Mouse (Mus musculus): ENCODE measurements at regions not wholly inside any gene's neighbourhood (a gene's known extent, or its start where the extent isn't known, plus 50 kb on each side); places are given as distances from the start of the nearest gene placed in this dataset.

GRCm38 (mm10) chr16:76837450-76837849 is 176.1 kb upstream of the Usp25 start:
- DNase-seq (ENCODE audit: low spot score in 2 of 2), result no peak

GRCm38 (mm10) chr16:76830371-76830770 is 183.1 kb upstream of the Usp25 start:
- DNase-seq (ENCODE audit: low spot score in 2 of 2), result no peak

GRCm38 (mm10) chr16:76827674-76828441 is 185.6 kb upstream of the Usp25 start:
- DNase-seq (ENCODE audit: low spot score in 2 of 2), result no peak

- DNase-seq (ENCODE audit: low spot score in 2 of 2), result no peak
Observed at GRCm38 (mm10) chr16:76821261-76821660, 192.2 kb upstream of the Usp25 start.

- DNase-seq (ENCODE audit: low spot score in 2 of 2), result no peak
Observed at GRCm38 (mm10) chr16:76816056-76816885, 197.2 kb upstream of the Usp25 start.

- DNase-seq (ENCODE audit: low spot score in 2 of 2), result peak in 1 of 2 experiments; percentile 57
Observed at GRCm38 (mm10) chr16:76803725-76804124, 209.8 kb upstream of the Usp25 start.

GRCm38 (mm10) chr16:76786405-76787155 is 226.9 kb upstream of the Usp25 start:
- DNase-seq (ENCODE audit: low spot score in 2 of 2), result peak; percentile 68 to 84

- DNase-seq (ENCODE audit: low spot score in 2 of 2), result no peak
Observed at GRCm38 (mm10) chr16:76782656-76783055, 230.8 kb upstream of the Usp25 start.

- no peak for DNase-seq (ENCODE audit: low spot score in 2 of 2)
Observed at GRCm38 (mm10) chr16:76775790-76776189, 237.7 kb upstream of the Usp25 start.

GRCm38 (mm10) chr16:76774032-76774431 is 239.5 kb upstream of the Usp25 start:
- DNase-seq (ENCODE audit: low spot score in 2 of 2), result no peak

- DNase-seq (ENCODE audit: low spot score in 2 of 2), result no peak
Observed at GRCm38 (mm10) chr16:76773466-76773865, 240.0 kb upstream of the Usp25 start.

- peak; percentile 44 to 59 for DNase-seq (ENCODE audit: low spot score in 2 of 2)
Observed at GRCm38 (mm10) chr16:76768607-76769006, 244.9 kb upstream of the Usp25 start.

- no peak for DNase-seq (ENCODE audit: low spot score in 2 of 2)
Observed at GRCm38 (mm10) chr16:76766636-76767035, 246.9 kb upstream of the Usp25 start.

GRCm38 (mm10) chr16:76765536-76765935 is 248.0 kb upstream of the Usp25 start:
- DNase-seq (ENCODE audit: low spot score in 2 of 2), result no peak

- no peak for DNase-seq (ENCODE audit: low spot score in 2 of 2)
Observed at GRCm38 (mm10) chr16:76764994-76765393, 248.5 kb upstream of the Usp25 start.

GRCm38 (mm10) chr16:76762619-76763283 is 250.8 kb upstream of the Usp25 start:
- DNase-seq (ENCODE audit: low spot score in 2 of 2), result no peak

- DNase-seq (ENCODE audit: low spot score in 2 of 2), result no peak
Observed at GRCm38 (mm10) chr16:76761848-76762247, 251.7 kb upstream of the Usp25 start.

- no peak for DNase-seq (ENCODE audit: low spot score in 2 of 2)
Observed at GRCm38 (mm10) chr16:76761004-76761403, 252.5 kb upstream of the Usp25 start.

- no peak for DNase-seq (ENCODE audit: low spot score in 2 of 2)
Observed at GRCm38 (mm10) chr16:76754871-76755270, 258.6 kb upstream of the Usp25 start.

GRCm38 (mm10) chr16:76746385-76746784 is 267.1 kb upstream of the Usp25 start:
- no peak for DNase-seq (ENCODE audit: low spot score in 2 of 2)

GRCm38 (mm10) chr16:76741141-76741540 is 272.4 kb upstream of the Usp25 start:
- DNase-seq (ENCODE audit: low spot score in 2 of 2), result no peak

- no peak for DNase-seq (ENCODE audit: low spot score in 2 of 2)
Observed at GRCm38 (mm10) chr16:76725991-76726390, 287.5 kb upstream of the Usp25 start.

Measured in urinary bladder, postnatal 36 days (tissue).